Mouse (Mus musculus) testis, adult 2 months (tissue): ENCODE measurements around the gene Agpat3.

ENCODE experiments used
- CTCF ChIP-seq: fragments of 200-500 bp; IDR thresholded peaks from 2 replicates; pipeline ENCODE4 v1.5.1; 2012; ENCODE audit warnings: low read depth, mild to moderate bottlenecking, inconsistent platforms, low read length, moderate library complexity; ENCODE audit not compliant: control insufficient read depth, insufficient read depth, insufficient replicate concordance
- POLR2A ChIP-seq: fragments of 200-500 bp; IDR thresholded peaks from 2 replicates; pipeline ENCODE4 v1.6.1; 2012; ENCODE audit warnings: low read depth, mild to moderate bottlenecking, inconsistent platforms, low read length, moderate library complexity; ENCODE audit not compliant: control insufficient read depth

GRCm38 (mm10) chr10:78277835-78278234 is 74.5 kb downstream of the Agpat3 start:
- TF ChIP-seq CTCF (no peak), POLR2A (no peak)
